Mouse (Mus musculus) testis, adult 2 months (tissue): ENCODE measurements at regions not wholly inside any gene's neighbourhood (a gene's known extent, or its start where the extent isn't known, plus 50 kb on each side); places are given as distances from the start of the nearest gene placed in this dataset.

ENCODE experiments used
- H3K27ac ChIP-seq: fragments of 200-500 bp; 2 replicates; pipeline ENCODE4 v1.5.1; 2012; ENCODE audit warnings: low read depth, low read length; ENCODE audit not compliant: control insufficient read depth, insufficient read depth
- H3K27me3 ChIP-seq: fragments of 200-500 bp; 2 replicates; pipeline ENCODE4 v1.6.1; 2012; ENCODE audit warnings: mild to moderate bottlenecking, low read length, moderate library complexity; ENCODE audit not compliant: control insufficient read depth, insufficient read depth
- H3K36me3 ChIP-seq: fragments of 200-500 bp; 2 replicates; pipeline ENCODE4 v1.6.1; 2012; ENCODE audit warnings: mild to moderate bottlenecking, low read length; ENCODE audit not compliant: control insufficient read depth, insufficient read depth
- H3K4me1 ChIP-seq: fragments of 200-500 bp; 2 replicates; pipeline ENCODE4 v1.6.1; 2012; ENCODE audit warnings: low read length; ENCODE audit not compliant: control insufficient read depth, insufficient read depth
- H3K4me3 ChIP-seq: fragments of 200-500 bp; 2 replicates; pipeline ENCODE4 v1.5.1; 2012; ENCODE audit warnings: low read depth, mild to moderate bottlenecking, low read length, moderate library complexity, mixed read lengths; ENCODE audit not compliant: control insufficient read depth
- CTCF ChIP-seq: fragments of 200-500 bp; IDR thresholded peaks from 2 replicates; pipeline ENCODE4 v1.5.1; 2012; ENCODE audit warnings: low read depth, mild to moderate bottlenecking, inconsistent platforms, low read length, moderate library complexity; ENCODE audit not compliant: control insufficient read depth, insufficient read depth, insufficient replicate concordance
- POLR2A ChIP-seq: fragments of 200-500 bp; IDR thresholded peaks from 2 replicates; pipeline ENCODE4 v1.6.1; 2012; ENCODE audit warnings: low read depth, mild to moderate bottlenecking, inconsistent platforms, low read length, moderate library complexity; ENCODE audit not compliant: control insufficient read depth

GRCm38 (mm10) chr5:45318026-45318425 lies 132.0 kb downstream of the Qdpr start:
- no peak for TF ChIP-seq POLR2A
- TF ChIP-seq CTCF = no peak
- H3K4me3 ChIP-seq = no peak overlapping the region
- H3K27ac ChIP-seq = no peak overlapping the region
- H3K36me3 ChIP-seq = no peaks in the 10 kb centered on the region
- no peaks in the 10 kb centered on the region for H3K27me3 ChIP-seq
- H3K4me1 ChIP-seq = no peaks in the 10 kb centered on the region

- Histone ChIP-seq H3K27me3 (no peaks in the 10 kb centered on the region), H3K4me3 (no peak overlapping the region), H3K36me3 (no peaks in the 10 kb centered on the region), H3K4me1 (no peaks in the 10 kb centered on the region), H3K27ac (no peak overlapping the region)
- TF ChIP-seq CTCF (no peak), POLR2A (no peak)
These were observed 148.9 kb downstream of the Qdpr start for GRCm38 (mm10) chr5:45301120-45301519.

GRCm38 (mm10) chr5:45298872-45299271 lies 151.2 kb downstream of the Qdpr start:
- Histone ChIP-seq H3K27me3 (no peaks in the 10 kb centered on the region), H3K4me1 (no peaks in the 10 kb centered on the region), H3K4me3 (no peak overlapping the region), H3K27ac (no peak overlapping the region), H3K36me3 (no peaks in the 10 kb centered on the region)
- TF ChIP-seq CTCF (no peak), POLR2A (no peak)

GRCm38 (mm10) chr5:45295134-45295533 lies 154.9 kb downstream of the Qdpr start:
- Histone ChIP-seq H3K4me3 (no peak overlapping the region), H3K27me3 (no peaks in the 10 kb centered on the region), H3K4me1 (no peaks in the 10 kb centered on the region), H3K36me3 (no peaks in the 10 kb centered on the region), H3K27ac (no peak overlapping the region)
- TF ChIP-seq POLR2A (no peak), CTCF (no peak)

- no peak for TF ChIP-seq POLR2A
- TF ChIP-seq CTCF = no peak
These were observed 157.0 kb downstream of the Qdpr start for GRCm38 (mm10) chr5:45292833-45293546.

GRCm38 (mm10) chr5:45292383-45292782 lies 157.7 kb downstream of the Qdpr start:
- Histone ChIP-seq H3K36me3 (no peaks in the 10 kb centered on the region), H3K27me3 (no peaks in the 10 kb centered on the region), H3K4me3 (no peak overlapping the region), H3K27ac (no peak overlapping the region), H3K4me1 (no peaks in the 10 kb centered on the region)
- TF ChIP-seq CTCF (no peak), POLR2A (no peak)

More at GRCm38 (mm10) chr5:45292833-45293546, 157.0 kb downstream of the Qdpr start:
- Histone ChIP-seq H3K4me3 (no peak overlapping the region), H3K27ac (no peak overlapping the region), H3K27me3 (no peaks in the 10 kb centered on the region), H3K4me1 (no peaks in the 10 kb centered on the region), H3K36me3 (no peaks in the 10 kb centered on the region)

GRCm38 (mm10) chr5:45291752-45292151 lies 158.3 kb downstream of the Qdpr start:
- Histone ChIP-seq H3K36me3 (no peaks in the 10 kb centered on the region), H3K4me3 (no peak overlapping the region), H3K27ac (no peak overlapping the region), H3K27me3 (no peaks in the 10 kb centered on the region), H3K4me1 (no peaks in the 10 kb centered on the region)
- TF ChIP-seq POLR2A (no peak), CTCF (no peak)
